Mouse (Mus musculus) thymus, postnatal 36 days (tissue): ENCODE measurements around the gene Cmtm2b.
"Not testable (repeated sequence)": the region's sequence is repeated elsewhere in the genome, so short reads cannot be mapped to it uniquely, and the experiment has no call there.

Source experiments
- DNase-seq, 2 experiments: peaks; one replicate each; pipeline ENCODE4 v3.0.0; 2022; ENCODE audit warnings: mixed read lengths in 2 of 2

Gene Cmtm2b

GRCm38 (mm10) chr8:104321930-104322329 is at the start of gene Cmtm2b:
TSS of gene Cmtm2b (plus strand) at chr8:104322230.
- not testable (repeated sequence) for DNase-seq

GRCm38 (mm10) chr8:104293081-104293480 is 28.9 kb upstream of the Cmtm2b start, which contains the start of gene Cmtm2a:
TSS of gene Cmtm2a (minus strand) at chr8:104293181.
- DNase-seq, result not testable (repeated sequence)

- no peak for DNase-seq
Measured at GRCm38 (mm10) chr8:104294396-104294795, 27.6 kb upstream of the Cmtm2b start.

GRCm38 (mm10) chr8:104301577-104301976 is 20.5 kb upstream of the Cmtm2b start:
- DNase-seq, result not testable (repeated sequence)

GRCm38 (mm10) chr8:104302536-104302935 is 19.5 kb upstream of the Cmtm2b start:
- DNase-seq, result not testable (repeated sequence)

GRCm38 (mm10) chr8:104304962-104305361 is 17.1 kb upstream of the Cmtm2b start:
- DNase-seq, result no peak

GRCm38 (mm10) chr8:104308341-104308740 is 13.7 kb upstream of the Cmtm2b start:
- DNase-seq, result not testable (repeated sequence)

GRCm38 (mm10) chr8:104309441-104310155 is 12.4 kb upstream of the Cmtm2b start, which contains the start of the genes Gm45711 and Cmtm1:
TSS of gene Gm45711 (minus strand) at chr8:104310081.
TSS of gene Cmtm1 (minus strand) at chr8:104310145.
- DNase-seq, result not testable (repeated sequence)

- DNase-seq, result not testable (repeated sequence)
Measured at GRCm38 (mm10) chr8:104312023-104312422, 10.0 kb upstream of the Cmtm2b start.

GRCm38 (mm10) chr8:104313311-104313710 is 8.7 kb upstream of the Cmtm2b start:
- DNase-seq, result no peak

- not testable (repeated sequence) for DNase-seq
Measured at GRCm38 (mm10) chr8:104321267-104321666, 763 bp upstream of the Cmtm2b start, which contains the start of gene Gm11020. TSS of gene Gm11020 (plus strand) at chr8:104321567.

- no peak for DNase-seq
Measured at GRCm38 (mm10) chr8:104332665-104333631, 10.9 kb downstream of the Cmtm2b start.

- DNase-seq, result no peak
Measured at GRCm38 (mm10) chr8:104333786-104334185, 11.8 kb downstream of the Cmtm2b start.

GRCm38 (mm10) chr8:104334196-104334595 is 12.2 kb downstream of the Cmtm2b start:
- no peak for DNase-seq

GRCm38 (mm10) chr8:104336806-104337205 is 14.8 kb downstream of the Cmtm2b start:
- DNase-seq, result no peak

- peak in 1 of 2 experiments; percentile 17 for DNase-seq
Measured at GRCm38 (mm10) chr8:104337890-104338289, 15.9 kb downstream of the Cmtm2b start.

GRCm38 (mm10) chr8:104339229-104339982 is 17.4 kb downstream of the Cmtm2b start, which contains the start of gene Cmtm3:
TSS of gene Cmtm3 (plus strand) at chr8:104339410.
- DNase-seq, result no peak

GRCm38 (mm10) chr8:104339983-104340232 is 17.9 kb downstream of the Cmtm2b start:
- DNase-seq, result peak in 1 of 2 experiments; percentile 39

GRCm38 (mm10) chr8:104340233-104341105 is 18.4 kb downstream of the Cmtm2b start:
- DNase-seq, result peak; percentile 78 to 83

GRCm38 (mm10) chr8:104341106-104341561 is 19.1 kb downstream of the Cmtm2b start:
- DNase-seq, result no peak

- no peak for DNase-seq
Measured at GRCm38 (mm10) chr8:104341678-104342077, 19.6 kb downstream of the Cmtm2b start.
